Mouse (Mus musculus) T-cell, adult 2 months (primary cell): ENCODE measurements around the gene 0610009B22Rik.
A peak's percentile ranks its signal among the peaks of the same experiment; 100 is the strongest.
"Not testable (repeated sequence)": the region's sequence is repeated elsewhere in the genome, so short reads cannot be mapped to it uniquely, and the experiment has no call there.

Source experiments
- DNase-seq: peaks from one replicate; pipeline ENCODE4 v3.0.0; 2022; ENCODE audit warnings: low spot score

The 0610009B22Rik gene

GRCm38 (mm10) chr11:51688330-51689328 lies at the start of gene 0610009B22Rik:
TSS of gene 0610009B22Rik (minus strand) at chr11:51688874.
- DNase-seq = peak; percentile 100

DNA sequence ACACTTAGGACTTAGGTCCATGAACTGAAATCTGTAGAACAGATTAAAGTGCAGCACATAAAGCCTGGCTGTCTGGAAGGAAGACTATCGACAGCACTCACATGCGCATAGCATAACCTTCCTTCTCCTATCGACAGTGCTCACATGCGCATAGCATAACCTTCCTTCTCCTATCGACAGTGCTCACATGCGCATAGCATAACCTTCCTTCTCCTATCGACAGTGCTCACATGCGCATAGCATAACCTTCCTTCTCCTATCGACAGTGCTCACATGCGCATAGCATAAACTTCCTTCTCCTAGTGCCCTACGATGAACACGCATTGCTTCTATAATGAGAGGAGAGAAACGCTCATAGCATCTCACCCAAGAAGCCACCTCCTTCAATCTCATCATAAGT lies 45.5 kb upstream of the 0610009B22Rik start:
- DNase-seq = not testable (repeated sequence)

- DNase-seq = no peak
Measured at GRCm38 (mm10) chr11:51732883-51733282, 44.2 kb upstream of the 0610009B22Rik start.

DNA sequence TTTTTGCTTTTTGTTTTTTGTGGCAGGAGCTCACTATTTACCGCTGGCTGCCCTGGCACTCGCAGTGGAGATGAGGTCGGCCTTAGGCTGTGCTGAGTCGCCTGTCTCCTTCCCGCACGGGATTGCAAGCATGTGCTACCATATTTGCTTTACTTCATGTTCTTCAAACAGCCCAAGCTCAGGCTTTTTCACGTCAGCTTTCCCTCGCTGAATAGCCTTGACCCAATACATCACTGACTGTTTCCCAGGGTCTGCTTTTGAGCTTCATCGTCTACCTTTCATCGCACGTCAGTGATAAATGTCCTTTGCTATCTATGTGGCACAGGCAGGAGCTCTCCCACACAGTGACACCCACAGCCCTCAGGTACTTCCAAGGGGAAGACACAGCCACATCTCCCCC lies 32.4 kb upstream of the 0610009B22Rik start:
- DNase-seq = no peak

GRCm38 (mm10) chr11:51707080-51707479 lies 18.4 kb upstream of the 0610009B22Rik start:
- DNase-seq = no peak

GRCm38 (mm10) chr11:51706451-51706850 lies 17.8 kb upstream of the 0610009B22Rik start:
- DNase-seq = no peak

GRCm38 (mm10) chr11:51703379-51703998 lies 14.8 kb upstream of the 0610009B22Rik start:
- peak; percentile 43 for DNase-seq

DNA sequence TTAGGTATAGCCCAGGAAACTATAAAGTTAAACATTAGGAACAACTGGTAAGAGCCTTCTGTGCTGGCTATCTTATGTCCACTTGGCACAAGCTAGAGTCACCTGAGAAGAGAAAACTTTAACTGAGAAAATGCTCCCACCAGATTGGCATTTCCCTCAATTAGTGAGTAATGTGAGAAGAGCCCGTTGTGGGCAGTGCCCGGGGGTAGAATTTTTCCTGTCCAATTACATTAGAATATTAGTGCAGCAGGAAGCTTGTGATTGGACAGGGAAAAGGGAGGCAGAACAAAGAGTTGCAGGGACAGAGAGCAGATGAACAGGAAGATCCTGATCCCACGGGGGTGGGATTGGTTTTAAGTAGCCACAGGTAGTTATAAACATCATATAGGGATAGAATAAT lies 14.2 kb upstream of the 0610009B22Rik start:
- DNase-seq = no peak

GRCm38 (mm10) chr11:51694984-51695383 lies 6.3 kb upstream of the 0610009B22Rik start:
- DNase-seq = no peak

- DNase-seq = not testable (repeated sequence)
Measured at GRCm38 (mm10) chr11:51690597-51690996, 1.9 kb upstream of the 0610009B22Rik start.

DNA sequence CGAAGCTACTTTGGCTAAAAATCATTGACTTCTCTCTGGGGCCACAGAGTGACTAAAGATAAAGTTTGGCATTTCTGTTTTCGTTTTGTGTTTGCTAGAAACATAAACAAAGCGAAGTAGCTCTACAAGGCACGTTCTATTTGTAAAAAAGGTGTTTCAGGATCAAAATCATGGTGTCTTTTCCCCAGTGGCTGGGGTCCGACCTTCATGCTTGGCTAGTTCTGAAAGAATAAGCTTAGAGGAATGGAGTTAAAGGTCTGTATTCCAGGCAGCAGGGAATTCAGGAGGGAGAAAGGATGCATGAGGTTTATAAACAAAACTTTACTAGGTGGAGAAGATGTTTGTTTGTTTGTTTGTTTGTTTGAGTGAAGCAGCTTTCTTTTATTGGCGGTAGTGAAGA lies 669 bp upstream of the 0610009B22Rik start:
- no peak for DNase-seq

DNA sequence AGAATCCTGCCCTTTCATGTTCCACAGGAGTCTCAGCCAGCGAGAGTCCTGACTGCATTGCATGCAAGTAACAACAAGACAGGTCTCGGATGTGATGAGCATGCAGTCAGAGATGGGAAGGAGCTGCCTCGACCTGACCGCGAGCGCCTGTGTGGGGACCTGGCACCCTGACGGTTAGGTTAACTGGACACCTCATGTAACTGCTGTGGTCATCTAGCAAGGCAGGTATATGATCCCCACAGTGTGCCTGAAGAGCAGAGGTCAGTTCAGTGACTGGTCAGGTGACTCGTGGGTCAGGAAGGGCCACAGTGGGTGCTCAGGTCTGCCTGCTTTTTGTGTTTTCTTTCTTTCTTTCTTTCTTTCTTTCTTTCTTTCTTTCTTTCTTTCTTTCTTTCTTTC lies 6.7 kb downstream of the 0610009B22Rik start:
- no peak for DNase-seq

GRCm38 (mm10) chr11:51681324-51681975 lies 7.2 kb downstream of the 0610009B22Rik start:
- peak; percentile 85 for DNase-seq

- no peak for DNase-seq
Measured at GRCm38 (mm10) chr11:51679466-51679865, 9.2 kb downstream of the 0610009B22Rik start.

DNA sequence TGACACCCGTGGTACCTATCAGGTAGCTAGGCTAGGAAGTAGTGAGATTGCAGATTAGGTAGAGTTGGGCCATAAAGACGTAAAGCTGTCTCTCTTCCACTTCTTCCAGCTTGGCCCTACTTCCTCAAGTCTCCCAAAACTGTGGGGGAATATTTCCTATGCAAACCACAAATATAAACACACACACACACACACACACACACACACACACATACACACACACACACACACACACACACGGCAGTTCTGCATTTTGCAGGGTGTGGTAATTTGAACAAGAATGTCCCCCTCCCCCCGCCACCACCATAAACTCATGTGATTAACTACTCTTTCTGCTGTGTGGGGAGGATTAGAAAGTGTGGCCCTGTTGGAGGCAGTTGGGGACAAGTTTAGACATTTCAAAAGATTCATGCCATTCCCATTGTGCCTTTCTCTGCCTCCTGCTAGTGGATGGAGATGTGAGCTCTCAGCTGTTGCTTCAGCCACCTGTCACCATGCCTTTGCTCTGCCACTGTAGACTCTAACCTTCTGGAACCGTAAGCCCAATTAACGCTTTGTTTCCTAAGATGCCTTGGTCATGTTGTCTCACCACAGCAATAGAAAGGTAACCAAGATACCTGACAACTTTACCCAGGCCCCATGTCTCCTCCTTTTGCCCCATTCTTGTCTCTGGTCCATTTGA lies 10.8 kb downstream of the 0610009B22Rik start:
- no peak for DNase-seq

DNA sequence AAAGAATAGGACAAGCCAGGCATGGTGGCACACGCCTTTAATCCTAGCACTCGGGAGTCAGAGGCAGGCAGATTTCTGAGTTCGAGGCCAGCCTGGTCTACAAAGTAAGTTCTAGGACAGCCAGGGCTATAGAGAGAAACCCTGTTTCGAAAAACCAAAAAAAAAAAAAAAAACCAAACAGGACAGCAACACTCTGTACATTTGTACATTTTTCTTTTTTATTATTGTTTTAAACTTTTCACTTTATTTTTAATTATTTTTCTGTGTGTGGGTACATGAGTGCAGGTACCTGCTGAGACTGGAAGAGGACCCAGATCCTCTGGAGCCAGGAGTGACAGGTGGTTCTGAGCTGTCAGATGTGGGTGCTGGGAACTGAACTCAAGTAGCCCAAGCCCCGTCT lies 13.3 kb downstream of the 0610009B22Rik start:
- no peak for DNase-seq

DNA sequence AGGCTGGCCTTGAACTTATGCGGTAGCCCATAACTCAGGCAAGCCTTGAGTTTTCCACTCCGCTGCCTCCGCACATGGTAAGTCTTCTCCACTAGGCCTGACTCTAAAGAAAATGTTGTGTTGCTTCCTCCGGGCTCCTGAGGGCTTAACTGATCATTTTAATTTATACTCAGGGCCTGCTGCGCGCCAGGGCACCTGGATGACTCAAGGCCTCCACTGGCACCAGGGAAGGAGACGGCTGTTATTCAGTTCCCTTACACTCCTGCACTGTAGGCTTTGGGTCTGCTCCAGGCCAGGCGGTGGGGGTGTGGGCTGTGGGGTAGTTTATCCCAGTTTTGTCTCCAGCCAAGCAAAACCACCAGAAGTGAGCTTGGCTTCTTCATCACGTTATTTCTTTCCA lies 15.4 kb downstream of the 0610009B22Rik start:
- DNase-seq = no peak

DNA sequence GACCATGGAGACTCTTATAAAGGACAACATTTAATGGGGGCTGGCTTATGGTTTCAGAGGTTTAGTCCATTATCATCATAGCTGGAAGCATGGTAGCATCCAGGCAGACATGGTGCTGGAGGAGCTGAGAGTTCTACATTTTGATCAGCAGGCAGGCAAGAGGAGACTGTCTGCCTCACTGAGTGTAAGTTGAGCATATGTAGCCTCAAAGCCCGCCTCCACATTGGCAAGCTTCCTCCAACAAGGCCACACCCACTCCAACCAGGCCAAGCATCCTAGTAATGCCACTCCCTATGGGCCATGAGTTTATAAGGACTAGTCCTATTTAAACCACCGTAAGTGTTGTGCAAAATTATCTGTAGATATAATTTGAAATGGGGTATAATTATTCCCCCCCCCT lies 17.3 kb downstream of the 0610009B22Rik start:
- DNase-seq = no peak

DNA sequence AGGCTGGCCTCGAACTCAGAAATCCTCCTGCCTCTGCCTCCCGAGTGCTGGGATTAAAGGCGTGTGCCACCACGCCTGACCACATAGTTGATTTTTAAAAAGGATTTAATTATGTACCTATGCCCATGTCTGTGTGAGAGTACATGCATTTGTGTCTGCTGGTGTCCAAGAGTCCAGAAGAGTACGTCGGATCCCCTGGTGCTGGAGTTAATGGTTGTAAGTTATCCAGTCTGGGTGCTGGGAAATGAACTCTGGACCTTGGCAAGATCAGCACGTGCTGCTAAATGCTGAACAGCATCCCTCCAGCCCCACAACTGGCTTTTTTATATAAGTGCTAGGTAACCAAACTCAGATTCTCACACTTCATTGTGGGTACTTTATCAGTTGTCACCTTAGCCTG lies 17.8 kb downstream of the 0610009B22Rik start:
- DNase-seq = no peak

GRCm38 (mm10) chr11:51664747-51665146 lies 23.9 kb downstream of the 0610009B22Rik start:
- DNase-seq = not testable (repeated sequence)

DNA sequence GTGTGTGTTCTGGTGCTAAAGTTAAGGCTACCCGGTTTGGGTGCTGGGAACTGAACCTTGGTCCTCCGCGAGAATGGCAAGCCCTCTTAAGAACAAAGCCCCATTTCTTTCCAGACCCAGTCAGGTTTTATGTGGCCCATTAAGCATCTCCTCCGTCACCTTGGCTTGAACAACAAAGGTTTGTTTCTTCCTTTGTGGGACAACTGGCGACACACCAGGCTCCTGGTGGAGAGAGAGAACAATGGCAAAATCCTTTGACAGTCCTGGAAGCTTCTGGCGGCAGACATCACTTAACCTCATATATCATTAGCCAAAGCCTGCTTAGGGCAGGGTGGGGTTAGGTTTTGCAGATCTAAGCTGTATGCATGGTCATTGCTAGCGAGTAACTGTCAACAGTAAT lies 26.0 kb downstream of the 0610009B22Rik start:
- DNase-seq = no peak

- no peak for DNase-seq
Measured at GRCm38 (mm10) chr11:51661867-51662365, 26.8 kb downstream of the 0610009B22Rik start.
